Mouse (Mus musculus) intestine, postnatal 0 days (tissue): ENCODE results near the gene Bicral. TPM values are rescaled to one million over a fixed set of nuclear protein-coding genes. Genes with fewer than 3 reads are reported as not detected.

ENCODE experiments used
- ATAC-seq: fragments of 200-750 bp; cut with Nextera tagmentation; 2 replicates; pipeline ENCODE4 v1.8.0; 2017; ENCODE audit warnings: mild to moderate bottlenecking, moderate TSS enrichment, moderate library complexity
- H3K27ac ChIP-seq: fragments of 300-500 bp; sonication (generic); 2 replicates; pipeline ENCODE4 v1.5.1; 2014; ENCODE audit warnings: mild to moderate bottlenecking, low read depth, low read length, moderate library complexity
- H3K27me3 ChIP-seq: fragments of 300-500 bp; sonication (generic); replicated peaks from 2 replicates; pipeline ENCODE4 v1.6.1; 2014; ENCODE audit warnings: low read length, mixed read lengths; ENCODE audit not compliant: control insufficient read depth, insufficient read depth
- H3K36me3 ChIP-seq: fragments of 300-500 bp; sonication (generic); 2 replicates; pipeline ENCODE4 v1.6.1; 2014; ENCODE audit warnings: mild to moderate bottlenecking, moderate library complexity; ENCODE audit not compliant: control insufficient read depth, insufficient read depth
- H3K4me1 ChIP-seq: fragments of 300-500 bp; sonication (generic); replicated peaks from 2 replicates; pipeline ENCODE4 v1.6.1; 2014; ENCODE audit warnings: antibody characterized with exemption, low read length, mixed read lengths; ENCODE audit not compliant: control insufficient read depth, insufficient read depth
- H3K4me2 ChIP-seq: fragments of 300-500 bp; sonication (generic); replicated peaks from 2 replicates; pipeline ENCODE4 v1.6.1; 2014; ENCODE audit warnings: low read depth, mild to moderate bottlenecking, moderate library complexity
- H3K4me3 ChIP-seq: fragments of 300-500 bp; sonication (generic); 2 replicates; pipeline ENCODE4 v1.5.1; 2014; ENCODE audit warnings: low read depth, low read length
- H3K9ac ChIP-seq: fragments of 300-500 bp; sonication (generic); 2 replicates; pipeline ENCODE4 v1.6.1; 2014; ENCODE audit warnings: mild to moderate bottlenecking, low read depth, low read length
- H3K9me3 ChIP-seq: fragments of 300-500 bp; sonication (generic); 2 replicates; pipeline ENCODE4 v1.6.1; 2016; ENCODE audit warnings: mixed run types; ENCODE audit not compliant: control insufficient read depth
- CTCF ChIP-seq: sonication (generic); IDR thresholded peaks from 2 replicates; pipeline ENCODE4 v1.5.1; 2016; ENCODE audit warnings: low read depth, mild to moderate bottlenecking, control low read depth, antibody characterized with exemption, moderate library complexity
- WGBS: fragments of 180-500 bp; shearing (Covaris S2); extraction: QIAGEN DNeasy Blood & Tissue Kit; methylation state at CpG from one replicate; pipeline ENCODE4 v1.1.7; 2014; 5-methylcytosine and 5-hydroxymethylcytosine counted together
- polyA plus RNA-seq: library from polyadenylated mRNA; unstranded; fragments of >200 nt; fragmentation: Nextera tagmentation; extraction: Ambion mirVana; gene quantifications from 2 replicates; pipeline ENCODE4 v1.2.1, GENCODE M21; 2015

Bicral gene
- polyA plus RNA-seq, 1 experiment from 2014 or later, result 2.2 TPM

DNA sequence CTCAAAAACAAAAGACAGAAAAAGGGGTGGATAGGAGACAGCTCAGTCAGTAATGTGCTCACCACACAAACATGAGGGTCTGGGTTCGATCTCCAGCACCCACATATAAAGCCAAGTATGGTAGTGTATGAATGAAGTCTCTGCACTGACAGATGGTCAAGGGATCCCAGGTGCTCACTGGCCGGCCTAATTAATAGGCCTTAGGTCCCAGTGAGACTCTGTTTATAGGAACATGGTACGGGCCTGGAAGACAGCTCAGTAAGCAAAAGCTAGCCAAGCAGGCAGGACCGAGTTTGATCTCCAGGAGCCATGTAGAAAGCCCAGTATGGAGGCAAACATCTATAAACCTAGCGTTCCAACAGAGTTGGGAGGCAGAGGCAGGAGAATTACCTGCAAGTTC is 18.8 kb upstream of the Bicral start:
- no peaks in the 10 kb centered on the region for H3K9me3 ChIP-seq
- ATAC-seq, result no peak
- 84% methylated on average over 5 of the region's 5 CpGs for whole genome bisulfite sequencing
- H3K36me3 ChIP-seq, result no peaks in the 10 kb centered on the region; the same call in 1 of the 2 replicates
- H3K27ac ChIP-seq, result no peak overlapping the region
- no peak overlapping the region for H3K9ac ChIP-seq
- no peaks in the 10 kb centered on the region for H3K27me3 ChIP-seq
- no peak for TF ChIP-seq CTCF
- H3K4me3 ChIP-seq, result no peak overlapping the region
- 0 out of 2 replicates have a peak, but pooled peaks cover 5% of the 10 kb centered on the region for H3K4me1 ChIP-seq
- H3K4me2 ChIP-seq, result no peak overlapping the region

DNA sequence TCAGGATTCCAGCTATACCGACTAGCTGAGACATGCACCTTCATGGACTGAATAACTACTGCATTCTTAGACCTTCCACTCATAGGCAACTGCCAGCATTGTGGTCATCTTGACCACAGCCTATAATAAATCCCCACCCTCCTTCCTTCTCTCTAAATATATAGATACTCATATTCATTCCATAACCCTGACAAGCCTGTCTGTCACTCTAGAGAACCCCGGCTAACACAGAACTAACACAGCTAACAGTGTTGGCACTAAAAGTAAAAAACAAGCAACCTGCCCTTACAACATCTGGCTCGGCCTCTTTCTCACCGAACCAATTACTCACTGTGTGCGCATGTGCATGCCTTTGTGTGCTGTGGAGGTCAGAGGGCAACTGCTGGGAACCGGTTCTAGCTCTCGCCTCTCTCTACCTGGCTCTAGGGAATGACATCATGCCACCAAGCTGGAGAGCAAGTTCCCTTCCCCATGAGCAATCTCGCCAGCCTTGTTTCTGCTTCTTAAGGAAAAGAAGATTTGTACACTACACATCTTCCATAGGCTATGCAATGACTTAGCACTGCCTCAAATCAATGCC is 18.2 kb upstream of the Bicral start:
- no peaks in the 10 kb centered on the region; the same call in 1 of the 2 replicates for H3K36me3 ChIP-seq
- H3K4me2 ChIP-seq, result no peak overlapping the region
- H3K4me3 ChIP-seq, result no peak overlapping the region
- H3K9me3 ChIP-seq, result no peaks in the 10 kb centered on the region
- ATAC-seq, result peak; percentile 78
- H3K27ac ChIP-seq, result no peak overlapping the region
- H3K9ac ChIP-seq, result no peak overlapping the region
- 35% methylated on average over 8 of the region's 8 CpGs for WGBS
- H3K4me1 ChIP-seq, result 0 out of 2 replicates have a peak, but pooled peaks cover 5% of the 10 kb centered on the region
- TF ChIP-seq CTCF, result no peak
- no peaks in the 10 kb centered on the region for H3K27me3 ChIP-seq

DNA sequence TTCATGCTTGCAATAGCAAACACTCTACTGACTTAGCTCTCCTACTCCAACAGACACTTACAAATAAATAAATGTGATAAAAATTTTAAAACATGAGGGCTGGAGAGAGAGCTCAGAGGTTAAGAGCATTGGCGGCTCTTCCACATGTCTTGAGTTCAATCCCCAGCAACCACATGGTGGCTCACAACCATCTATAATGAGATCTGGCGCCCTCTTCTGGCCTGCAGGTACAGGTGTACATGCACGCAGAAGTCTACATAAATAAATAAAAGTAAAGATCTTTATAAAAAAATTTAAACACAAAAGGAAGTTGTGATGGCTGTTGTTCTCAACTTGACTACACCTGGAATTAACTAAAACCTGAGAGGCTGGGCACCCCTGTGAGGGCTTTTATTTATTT is 17.3 kb upstream of the Bicral start:
- Histone ChIP-seq H3K4me2 (no peak overlapping the region), H3K9me3 (no peaks in the 10 kb centered on the region), H3K4me3 (no peak overlapping the region), H3K4me1 (0 out of 2 replicates have a peak, but pooled peaks cover 5% of the 10 kb centered on the region), H3K27ac (no peak overlapping the region), H3K9ac (no peak overlapping the region), H3K36me3 (no peaks in the 10 kb centered on the region; the same call in 1 of the 2 replicates), H3K27me3 (no peaks in the 10 kb centered on the region)
- peak; percentile 59 for TF ChIP-seq CTCF
- 76% methylated on average over 3 of the region's 3 CpGs for WGBS
- ATAC-seq, result no peak

DNA sequence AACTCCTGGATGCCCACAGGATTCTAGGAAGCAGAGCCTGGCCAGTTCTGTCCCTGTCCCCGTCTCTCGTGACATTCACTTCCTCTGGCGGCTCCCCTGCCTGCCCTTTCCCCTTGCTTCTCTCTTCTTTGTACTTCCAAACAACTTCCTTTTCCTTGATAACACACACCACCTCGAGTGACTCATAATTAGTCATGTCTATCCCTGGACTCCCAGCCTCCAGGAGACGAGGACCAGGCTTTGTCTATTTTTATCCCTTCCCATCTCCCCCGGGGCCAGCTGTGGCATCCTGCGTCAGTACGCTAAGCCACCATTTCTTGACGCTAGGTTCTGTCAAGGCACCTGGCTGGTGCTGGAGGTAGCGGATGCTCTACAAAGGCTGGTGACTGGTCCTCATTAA is 15.9 kb upstream of the Bicral start:
- ATAC-seq, result peak; percentile 68

DNA sequence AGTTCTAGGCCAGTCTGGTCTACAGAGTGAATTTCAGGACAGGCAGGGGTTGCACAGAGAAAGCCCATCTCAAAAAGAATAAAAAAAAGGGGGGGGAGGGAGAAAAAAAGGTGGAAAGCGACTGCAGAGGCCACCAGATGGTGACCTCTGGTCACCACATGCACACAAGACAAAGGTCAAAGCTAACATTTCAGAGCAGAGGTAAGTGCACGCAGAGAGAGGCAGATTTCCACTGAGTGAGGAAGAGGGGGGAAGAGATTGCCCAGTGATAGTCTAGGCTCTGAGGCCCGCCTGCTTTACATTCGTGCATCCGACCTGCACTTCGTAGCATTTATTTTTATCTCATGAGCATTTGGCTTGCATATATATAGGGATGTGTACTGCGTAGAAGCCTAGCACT is 14.5 kb upstream of the Bicral start:
- H3K36me3 ChIP-seq, result no peaks in the 10 kb centered on the region; the same call in 1 of the 2 replicates
- H3K27me3 ChIP-seq, result no peaks in the 10 kb centered on the region
- no peaks in the 10 kb centered on the region for H3K9me3 ChIP-seq
- H3K27ac ChIP-seq, result no peak overlapping the region
- 67% methylated on average over 7 of the region's 7 CpGs for WGBS
- H3K9ac ChIP-seq, result no peak overlapping the region
- ATAC-seq, result no peak
- no peak for TF ChIP-seq CTCF
- H3K4me1 ChIP-seq, result 0 out of 2 replicates have a peak, but pooled peaks cover 5% of the 10 kb centered on the region
- H3K4me3 ChIP-seq, result no peak overlapping the region
- no peak overlapping the region for H3K4me2 ChIP-seq

More for the DNA sequence above, 15.9 kb upstream of the Bicral start:
- 12% methylated on average over 10 of the region's 10 CpGs for WGBS
- H3K27me3 ChIP-seq, result no peaks in the 10 kb centered on the region
- peak overlapping the region; percentile 54; the same call in 1 of the 2 replicates for H3K27ac ChIP-seq
- H3K4me3 ChIP-seq, result no peak overlapping the region
- peak overlapping the region; percentile 14; the same call in 1 of the 2 replicates for H3K4me2 ChIP-seq
- 0 out of 2 replicates have a peak, but pooled peaks cover 5% of the 10 kb centered on the region for H3K4me1 ChIP-seq
- H3K9ac ChIP-seq, result no peak overlapping the region
- H3K9me3 ChIP-seq, result no peaks in the 10 kb centered on the region
- H3K36me3 ChIP-seq, result no peaks in the 10 kb centered on the region; the same call in 1 of the 2 replicates
- TF ChIP-seq CTCF, result no peak

DNA sequence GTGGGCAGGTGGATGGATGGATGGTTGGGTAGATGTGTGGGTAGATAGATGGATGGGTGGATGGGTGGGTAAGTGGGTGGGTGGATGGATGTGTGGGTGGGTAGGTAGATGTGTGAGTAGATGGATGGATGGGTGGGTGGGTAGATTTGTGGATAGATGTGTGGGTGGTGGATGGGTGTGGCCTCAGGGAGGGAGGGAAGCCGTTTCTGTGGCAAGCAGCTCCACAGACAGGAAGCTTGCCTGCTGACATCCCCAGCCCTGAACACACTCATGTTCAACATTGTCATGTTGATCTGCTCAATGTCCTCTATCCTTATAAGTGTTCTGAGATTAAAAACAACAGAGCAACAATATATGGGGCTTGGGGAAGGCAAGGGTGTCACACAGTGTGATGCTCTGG is 12.6 kb upstream of the Bicral start:
- Histone ChIP-seq H3K9ac (no peak overlapping the region), H3K9me3 (no peaks in the 10 kb centered on the region), H3K36me3 (no peaks in the 10 kb centered on the region; the same call in 1 of the 2 replicates), H3K4me2 (no peak overlapping the region), H3K4me1 (0 out of 2 replicates have a peak, but pooled peaks cover 5% of the 10 kb centered on the region), H3K27me3 (no peaks in the 10 kb centered on the region), H3K27ac (no peak overlapping the region), H3K4me3 (no peak overlapping the region)
- TF ChIP-seq CTCF, result no peak
- WGBS, result 38% methylated on average over 1 of the region's 1 CpGs
- no peak for ATAC-seq
